Mouse (Mus musculus): ENCODE results near the gene C2cd4a. TPM values are rescaled to one million over a fixed set of nuclear protein-coding genes. Genes with fewer than 3 reads are reported as not detected.

The C2cd4a gene
- polyA plus RNA-seq, 1 experiment from 2014 or later = 0.56 TPM

GRCm38 (mm10) chr9:67807000-67807399 lies 25.1 kb downstream of the C2cd4a start:
- WGBS = 36% methylated on average over 5 of the region's 5 CpGs
- no peaks in the 10 kb centered on the region for H3K9me3 ChIP-seq (replicated peaks; ENCODE audit: control insufficient read depth, low read length)
- no peaks in the 10 kb centered on the region for H3K4me1 ChIP-seq (ENCODE audit: control insufficient read depth, insufficient read depth, low read length)
- H3K4me2 ChIP-seq (ENCODE audit: low read depth, low read length) = no peak overlapping the region
- no peaks in the 10 kb centered on the region for H3K27me3 ChIP-seq (ENCODE audit: control insufficient read depth, insufficient read depth, low read length)
- H3K36me3 ChIP-seq (ENCODE audit: control insufficient read depth, insufficient read depth, low read length) = no peaks in the 10 kb centered on the region
- no peak overlapping the region for H3K27ac ChIP-seq (ENCODE audit: low read length)
- no peak overlapping the region for H3K4me3 ChIP-seq (replicated peaks; ENCODE audit: low read length)
- ATAC-seq (ENCODE audit: insufficient read depth, low FRiP score) = no peak
- no peak overlapping the region for H3K9ac ChIP-seq (ENCODE audit: low read length)

GRCm38 (mm10) chr9:67802241-67802640 lies 29.9 kb downstream of the C2cd4a start:
- H3K4me3 ChIP-seq (replicated peaks; ENCODE audit: low read length) = no peak overlapping the region
- H3K9me3 ChIP-seq (replicated peaks; ENCODE audit: control insufficient read depth, low read length) = no peaks in the 10 kb centered on the region
- ATAC-seq (ENCODE audit: insufficient read depth, low FRiP score) = no peak
- H3K36me3 ChIP-seq (ENCODE audit: control insufficient read depth, insufficient read depth, low read length) = no peaks in the 10 kb centered on the region
- H3K27ac ChIP-seq (ENCODE audit: low read length) = no peak overlapping the region
- 40% methylated on average over 6 of the region's 6 CpGs for WGBS
- no peaks in the 10 kb centered on the region for H3K27me3 ChIP-seq (ENCODE audit: control insufficient read depth, insufficient read depth, low read length)
- no peaks in the 10 kb centered on the region for H3K4me1 ChIP-seq (ENCODE audit: control insufficient read depth, insufficient read depth, low read length)
- no peak overlapping the region for H3K4me2 ChIP-seq (ENCODE audit: low read depth, low read length)
- no peak overlapping the region for H3K9ac ChIP-seq (ENCODE audit: low read length)

- Histone ChIP-seq H3K4me2 (ENCODE audit: low read depth, low read length) (no peak overlapping the region), H3K9ac (ENCODE audit: low read length) (no peak overlapping the region), H3K4me3 (replicated peaks; ENCODE audit: low read length) (no peak overlapping the region), H3K27me3 (ENCODE audit: control insufficient read depth, insufficient read depth, low read length) (no peaks in the 10 kb centered on the region), H3K9me3 (replicated peaks; ENCODE audit: control insufficient read depth, low read length) (no peaks in the 10 kb centered on the region), H3K36me3 (ENCODE audit: control insufficient read depth, insufficient read depth, low read length) (no peaks in the 10 kb centered on the region), H3K4me1 (ENCODE audit: control insufficient read depth, insufficient read depth, low read length) (0 out of 2 replicates have a peak, but pooled peaks cover 6% of the 10 kb centered on the region), H3K27ac (ENCODE audit: low read length) (no peak overlapping the region)
- WGBS = 51% methylated on average over 14 of the region's 14 CpGs
- no peak for ATAC-seq (ENCODE audit: insufficient read depth, low FRiP score)
These were observed 32.9 kb downstream of the C2cd4a start for GRCm38 (mm10) chr9:67799078-67799819.

- Histone ChIP-seq H3K27ac (ENCODE audit: low read length) (no peak overlapping the region), H3K4me2 (ENCODE audit: low read depth, low read length) (no peak overlapping the region), H3K9me3 (replicated peaks; ENCODE audit: control insufficient read depth, low read length) (no peaks in the 10 kb centered on the region), H3K9ac (ENCODE audit: low read length) (no peak overlapping the region), H3K4me1 (ENCODE audit: control insufficient read depth, insufficient read depth, low read length) (0 out of 2 replicates have a peak, but pooled peaks cover 6% of the 10 kb centered on the region), H3K4me3 (replicated peaks; ENCODE audit: low read length) (no peak overlapping the region), H3K27me3 (ENCODE audit: control insufficient read depth, insufficient read depth, low read length) (no peaks in the 10 kb centered on the region), H3K36me3 (ENCODE audit: control insufficient read depth, insufficient read depth, low read length) (no peaks in the 10 kb centered on the region)
- WGBS = 54% methylated on average over 14 of the region's 14 CpGs
- ATAC-seq (ENCODE audit: insufficient read depth, low FRiP score) = no peak
These were observed 36.9 kb downstream of the C2cd4a start for GRCm38 (mm10) chr9:67795205-67795675.

GRCm38 (mm10) chr9:67794668-67795067 lies 37.5 kb downstream of the C2cd4a start:
- Histone ChIP-seq H3K9me3 (replicated peaks; ENCODE audit: control insufficient read depth, low read length) (no peaks in the 10 kb centered on the region), H3K9ac (ENCODE audit: low read length) (no peak overlapping the region), H3K27ac (ENCODE audit: low read length) (no peak overlapping the region), H3K4me2 (ENCODE audit: low read depth, low read length) (no peak overlapping the region), H3K4me3 (replicated peaks; ENCODE audit: low read length) (no peak overlapping the region), H3K27me3 (ENCODE audit: control insufficient read depth, insufficient read depth, low read length) (no peaks in the 10 kb centered on the region), H3K36me3 (ENCODE audit: control insufficient read depth, insufficient read depth, low read length) (no peaks in the 10 kb centered on the region), H3K4me1 (ENCODE audit: control insufficient read depth, insufficient read depth, low read length) (0 out of 2 replicates have a peak, but pooled peaks cover 6% of the 10 kb centered on the region)
- ATAC-seq (ENCODE audit: insufficient read depth, low FRiP score) = no peak
- WGBS = 86% methylated on average over 4 of the region's 4 CpGs

- no peaks in the 10 kb centered on the region for H3K36me3 ChIP-seq (ENCODE audit: control insufficient read depth, insufficient read depth, low read length)
- WGBS = 85% methylated on average over 1 of the region's 1 CpGs
- no peaks in the 10 kb centered on the region for H3K9me3 ChIP-seq (replicated peaks; ENCODE audit: control insufficient read depth, low read length)
- H3K9ac ChIP-seq (ENCODE audit: low read length) = no peak overlapping the region
- H3K4me3 ChIP-seq (replicated peaks; ENCODE audit: low read length) = no peak overlapping the region
- H3K27ac ChIP-seq (ENCODE audit: low read length) = no peak overlapping the region
- H3K4me1 ChIP-seq (ENCODE audit: control insufficient read depth, insufficient read depth, low read length) = 0 out of 2 replicates have a peak, but pooled peaks cover 6% of the 10 kb centered on the region
- H3K4me2 ChIP-seq (ENCODE audit: low read depth, low read length) = no peak overlapping the region
- no peaks in the 10 kb centered on the region for H3K27me3 ChIP-seq (ENCODE audit: control insufficient read depth, insufficient read depth, low read length)
- no peak for ATAC-seq (ENCODE audit: insufficient read depth, low FRiP score)
These were observed 37.9 kb downstream of the C2cd4a start for GRCm38 (mm10) chr9:67794216-67794615.

- no peaks in the 10 kb centered on the region for H3K9me3 ChIP-seq (replicated peaks; ENCODE audit: control insufficient read depth, low read length)
- no peaks in the 10 kb centered on the region for H3K27me3 ChIP-seq (ENCODE audit: control insufficient read depth, insufficient read depth, low read length)
- no peak overlapping the region for H3K4me2 ChIP-seq (ENCODE audit: low read depth, low read length)
- no peak overlapping the region for H3K4me3 ChIP-seq (replicated peaks; ENCODE audit: low read length)
- H3K9ac ChIP-seq (ENCODE audit: low read length) = no peak overlapping the region
- H3K36me3 ChIP-seq (ENCODE audit: control insufficient read depth, insufficient read depth, low read length) = no peaks in the 10 kb centered on the region
- no peak overlapping the region for H3K27ac ChIP-seq (ENCODE audit: low read length)
- WGBS = 67% methylated on average over 6 of the region's 6 CpGs
- no peak for ATAC-seq (ENCODE audit: insufficient read depth, low FRiP score)
- 0 out of 2 replicates have a peak, but pooled peaks cover 6% of the 10 kb centered on the region for H3K4me1 ChIP-seq (ENCODE audit: control insufficient read depth, insufficient read depth, low read length)
These were observed 38.6 kb downstream of the C2cd4a start for GRCm38 (mm10) chr9:67793501-67793900.

GRCm38 (mm10) chr9:67792405-67792804 lies 39.7 kb downstream of the C2cd4a start:
- no peak overlapping the region for H3K9ac ChIP-seq (ENCODE audit: low read length)
- 0 out of 2 replicates have a peak, but pooled peaks cover 6% of the 10 kb centered on the region for H3K4me1 ChIP-seq (ENCODE audit: control insufficient read depth, insufficient read depth, low read length)
- no peaks in the 10 kb centered on the region for H3K27me3 ChIP-seq (ENCODE audit: control insufficient read depth, insufficient read depth, low read length)
- H3K27ac ChIP-seq (ENCODE audit: low read length) = no peak overlapping the region
- no peak overlapping the region for H3K4me2 ChIP-seq (ENCODE audit: low read depth, low read length)
- ATAC-seq (ENCODE audit: insufficient read depth, low FRiP score) = no peak
- H3K36me3 ChIP-seq (ENCODE audit: control insufficient read depth, insufficient read depth, low read length) = no peaks in the 10 kb centered on the region
- no peaks in the 10 kb centered on the region for H3K9me3 ChIP-seq (replicated peaks; ENCODE audit: control insufficient read depth, low read length)
- no peak overlapping the region for H3K4me3 ChIP-seq (replicated peaks; ENCODE audit: low read length)
- 69% methylated on average over 5 of the region's 5 CpGs for WGBS

- 52% methylated on average over 6 of the region's 6 CpGs for WGBS
- Histone ChIP-seq H3K9ac (ENCODE audit: low read length) (no peak overlapping the region), H3K27ac (ENCODE audit: low read length) (no peak overlapping the region)
These were observed 44.5 kb downstream of the C2cd4a start for GRCm38 (mm10) chr9:67787671-67788070.

More at GRCm38 (mm10) chr9:67787671-67788070, 44.5 kb downstream of the C2cd4a start:
- Histone ChIP-seq H3K4me1 (ENCODE audit: control insufficient read depth, insufficient read depth, low read length) (no peaks in the 10 kb centered on the region), H3K4me3 (replicated peaks; ENCODE audit: low read length) (no peak overlapping the region), H3K4me2 (ENCODE audit: low read depth, low read length) (no peak overlapping the region), H3K36me3 (ENCODE audit: control insufficient read depth, insufficient read depth, low read length) (no peaks in the 10 kb centered on the region), H3K27me3 (ENCODE audit: control insufficient read depth, insufficient read depth, low read length) (no peaks in the 10 kb centered on the region), H3K9me3 (replicated peaks; ENCODE audit: control insufficient read depth, low read length) (no peaks in the 10 kb centered on the region)
- ATAC-seq (ENCODE audit: insufficient read depth, low FRiP score) = no peak

Measured in stomach, embryonic 16.5 days (tissue).